Mouse (Mus musculus) cortical plate, adult 2 months (tissue): ENCODE results near the gene Enpp1.

Experiments used
- CTCF ChIP-seq: fragments of 200-500 bp; IDR thresholded peaks from 2 replicates; pipeline ENCODE4 v1.5.1; 2011; ENCODE audit warnings: mild to moderate bottlenecking, control low read depth, low read length; ENCODE audit not compliant: insufficient read depth; ENCODE audit errors: extremely low read depth
- POLR2A ChIP-seq: fragments of 200-500 bp; IDR thresholded peaks from 2 replicates; pipeline ENCODE4 v1.6.1; 2011; ENCODE audit warnings: mild to moderate bottlenecking, low read length, control low read depth; ENCODE audit not compliant: insufficient read depth; ENCODE audit errors: extremely low read depth

- TF ChIP-seq POLR2A = no peak
- no peak for TF ChIP-seq CTCF
Measured at GRCm38 (mm10) chr10:24631122-24631521, 80.8 kb downstream of the Enpp1 start.
